Mouse (Mus musculus): ENCODE data around the gene Borcs5. TPM values are rescaled to one million over a fixed set of nuclear protein-coding genes. Genes with fewer than 3 reads are reported as not detected.

Gene Borcs5
- total RNA-seq, 2 experiments from 2014 or later, result 11.3 to 14.4 TPM

DNA sequence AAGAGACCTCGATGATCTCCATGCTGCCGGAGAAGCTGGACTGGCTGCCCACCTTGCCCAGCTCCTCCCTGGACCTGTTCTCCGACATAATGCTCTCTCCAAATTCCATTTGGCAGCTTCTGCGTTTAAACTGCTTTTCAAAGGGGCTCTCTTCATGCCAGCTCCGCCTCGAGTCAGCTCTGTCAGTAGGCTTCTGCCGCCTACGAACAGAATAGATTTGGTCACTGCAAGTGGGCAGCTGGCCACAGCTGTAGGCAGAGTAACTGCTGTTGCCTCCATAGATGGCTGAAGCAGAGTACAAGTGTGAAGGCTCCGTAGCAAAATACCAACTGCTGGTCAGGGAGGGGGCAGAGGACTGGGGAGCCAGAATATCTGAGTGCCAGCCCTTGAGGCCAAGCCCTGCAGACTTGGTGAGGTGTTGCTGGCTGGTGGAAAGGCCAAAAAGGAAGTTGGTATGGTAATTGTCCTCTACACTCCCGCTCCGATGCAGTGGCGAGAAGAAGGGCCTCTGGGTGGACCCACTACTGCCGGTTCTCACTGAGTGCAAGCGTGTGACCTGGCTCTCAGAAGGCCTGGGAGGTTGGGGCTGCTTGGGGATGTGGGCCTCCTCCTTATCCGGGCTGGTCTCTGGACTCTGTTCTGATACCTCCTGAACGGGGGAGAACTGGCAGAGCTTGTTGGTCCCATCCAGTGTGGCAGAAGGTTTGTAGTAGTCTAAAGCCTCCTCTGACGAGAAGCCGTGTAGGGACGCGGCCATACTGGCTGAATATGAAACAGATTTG, 78.8 kb downstream of the Borcs5 start:
- no peak for DNase-seq

DNA sequence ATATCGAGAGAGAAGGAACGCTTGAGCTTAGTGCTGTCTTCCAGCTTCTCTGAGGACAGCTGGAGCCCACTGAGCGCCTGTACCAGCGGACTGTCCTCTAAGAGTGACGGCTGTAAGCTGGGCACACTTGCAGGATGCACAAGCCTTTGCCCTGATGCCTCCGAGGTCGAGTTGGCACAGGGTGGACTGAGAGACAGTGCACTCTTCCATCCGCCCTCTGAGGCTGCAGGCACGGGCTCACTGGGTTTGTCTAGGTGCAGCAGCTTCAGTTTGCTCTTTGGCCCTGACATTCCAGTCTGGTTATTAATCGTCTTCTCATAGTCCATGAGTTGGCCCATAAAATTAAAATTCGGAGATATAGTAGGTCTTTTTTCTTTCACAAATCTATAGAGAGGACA, 79.4 kb downstream of the Borcs5 start:
- DNase-seq, result no peak

DNA sequence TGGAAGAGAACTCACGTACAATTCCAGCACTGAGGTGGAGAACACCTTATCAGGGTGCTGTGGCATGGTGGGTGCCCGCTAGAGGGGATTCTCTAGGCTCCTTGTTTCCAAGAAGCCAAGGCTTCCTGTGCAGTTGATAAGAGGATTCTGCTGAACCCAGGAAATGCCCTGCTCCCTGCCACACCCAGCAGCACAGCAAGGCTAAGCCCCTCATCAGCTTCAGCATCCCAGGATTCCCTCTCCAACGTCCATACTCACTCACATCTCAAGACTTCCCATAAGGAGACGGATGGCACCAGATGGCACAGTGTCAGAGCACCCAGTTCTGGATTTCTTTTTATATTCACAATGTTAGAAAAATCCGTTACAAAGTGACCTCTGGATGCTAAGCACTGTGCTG, 79.8 kb downstream of the Borcs5 start:
- DNase-seq, result no peak

DNA sequence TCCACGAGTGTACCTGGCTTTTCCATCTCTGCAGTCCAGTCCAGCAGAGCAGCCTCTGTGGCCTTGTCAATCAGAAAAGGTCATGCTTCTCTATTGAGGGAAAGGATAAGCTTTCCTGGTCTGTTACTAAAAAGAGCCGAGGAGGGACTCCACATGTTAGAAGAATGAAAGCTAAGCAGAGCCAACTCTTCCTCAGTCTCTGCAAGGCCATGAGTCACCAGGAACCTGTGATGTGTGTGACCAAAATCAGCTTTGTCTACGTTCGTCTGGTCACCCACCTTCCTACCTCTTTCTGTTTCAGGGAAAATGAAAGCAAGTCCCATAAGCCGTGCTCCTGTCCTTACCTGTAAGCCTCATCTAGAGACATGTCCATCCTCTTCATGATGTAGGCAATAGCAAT, 80.8 kb downstream of the Borcs5 start:
- no peak for DNase-seq

DNA sequence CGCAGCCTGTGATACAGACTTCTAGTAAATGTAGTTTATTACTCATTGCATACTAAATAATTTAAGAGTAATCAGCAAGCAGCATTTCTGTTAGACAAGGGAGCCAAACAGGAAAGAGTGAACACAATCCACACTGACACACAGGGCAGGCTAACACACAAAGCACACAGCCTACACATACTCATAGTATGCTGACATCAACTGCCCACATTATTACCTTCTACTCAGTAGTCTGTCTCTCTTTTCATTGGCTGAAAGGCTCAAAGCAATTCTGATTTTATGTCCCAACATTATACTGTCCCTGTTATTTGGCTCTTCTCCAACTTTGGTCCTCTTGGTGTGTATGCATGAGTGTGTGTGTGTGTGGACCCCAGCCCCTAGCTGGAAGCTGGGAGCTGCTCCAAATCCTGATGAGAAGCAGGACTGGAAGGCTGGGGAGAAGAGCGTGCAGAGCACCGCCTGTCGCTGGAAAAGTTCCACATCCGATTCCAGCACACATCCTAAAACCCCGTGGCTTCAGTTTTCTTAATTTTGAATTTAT, 82.5 kb downstream of the Borcs5 start:
- no peak for DNase-seq

DNA sequence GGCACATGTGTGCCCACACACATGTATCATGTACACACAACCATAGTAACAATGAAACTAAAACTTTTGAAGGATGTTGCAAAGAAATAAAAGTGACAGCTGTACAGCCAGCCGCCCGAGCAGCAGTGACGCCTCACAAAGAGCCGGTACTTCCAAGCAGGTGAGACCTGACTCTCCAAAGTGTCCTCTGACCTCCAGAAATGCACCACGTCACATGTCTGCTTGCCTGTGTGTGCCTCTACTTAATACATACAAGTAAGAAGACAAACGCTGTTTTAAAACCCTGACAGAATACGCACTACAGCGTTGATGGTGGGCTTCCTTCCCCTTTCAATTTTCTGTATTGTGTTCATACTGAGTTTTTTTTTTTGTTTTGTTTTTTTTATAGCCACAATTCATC, 83.6 kb downstream of the Borcs5 start:
- DNase-seq, result no peak

DNA sequence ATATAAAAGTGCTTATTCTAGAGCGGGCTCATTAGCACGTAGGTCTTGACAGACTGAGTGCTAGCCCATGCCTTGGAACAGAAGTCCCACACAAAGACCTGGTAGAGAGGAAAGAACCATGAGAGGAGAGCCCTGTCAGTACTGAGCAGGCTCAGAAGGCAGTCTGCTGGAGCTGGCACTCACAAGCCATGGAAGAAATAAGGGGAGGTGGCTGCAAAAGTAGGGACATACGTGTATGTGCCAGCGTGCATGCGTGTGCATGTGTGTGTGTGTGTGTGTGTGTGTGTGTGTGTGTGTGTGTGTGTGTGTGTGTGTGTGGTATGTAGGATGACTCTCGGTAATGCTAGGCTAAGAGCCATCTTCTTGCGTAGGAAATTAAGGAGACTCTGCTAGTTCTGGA, 84.0 kb downstream of the Borcs5 start:
- no peak for DNase-seq

DNA sequence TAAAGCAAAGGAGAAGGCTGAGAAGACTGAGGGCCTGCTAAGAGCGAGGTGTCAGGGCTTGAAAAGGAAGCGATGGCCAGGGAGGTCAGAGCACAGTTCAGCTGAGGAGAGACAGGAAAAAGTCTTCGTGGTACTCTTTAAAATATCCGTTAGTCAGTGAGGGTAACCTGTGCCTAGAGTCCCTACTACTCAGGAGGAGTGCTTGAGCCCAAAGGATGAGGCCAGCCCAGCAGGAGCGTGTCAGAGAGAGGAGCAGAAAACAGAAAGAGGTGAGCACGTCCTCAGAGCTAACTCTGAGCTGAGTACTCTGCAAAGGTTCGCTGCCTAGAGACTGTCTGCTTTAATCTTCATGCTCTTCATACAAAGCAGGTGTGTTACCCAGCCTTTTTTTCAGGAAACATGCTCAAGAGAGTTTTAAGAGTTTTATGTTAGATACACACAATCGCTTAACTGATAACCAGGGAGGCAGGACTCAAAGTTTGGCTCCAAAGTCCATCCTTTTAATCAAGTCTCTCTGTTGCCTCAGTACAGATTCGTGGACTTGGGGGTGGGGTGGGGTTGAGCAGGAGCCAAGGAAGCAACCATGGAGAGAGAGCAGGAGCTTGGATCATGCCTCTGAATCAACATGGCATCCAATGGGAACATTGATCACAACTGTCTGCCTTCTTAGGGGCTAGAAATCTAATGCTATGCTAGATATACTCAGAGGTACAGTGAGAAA, 84.7 kb downstream of the Borcs5 start:
- DNase-seq, result no peak

DNA sequence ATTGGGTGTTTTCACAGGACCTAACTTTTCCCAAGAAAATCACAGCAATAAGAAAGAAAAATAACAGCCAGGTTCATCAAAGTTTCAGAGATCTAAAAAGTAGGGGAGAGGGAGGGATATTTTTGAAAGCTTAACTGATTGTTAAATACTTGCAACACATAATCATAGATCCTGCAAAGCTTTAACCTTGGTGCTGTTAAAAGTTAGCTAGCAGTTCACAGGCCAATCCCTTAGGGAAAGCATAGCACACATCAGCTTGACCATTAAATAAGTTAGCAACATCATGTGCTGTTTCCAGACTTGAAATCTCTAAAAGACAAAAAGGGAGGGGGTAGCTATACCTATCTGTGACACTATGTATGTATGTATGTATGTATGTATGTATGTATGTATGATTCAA, 86.1 kb downstream of the Borcs5 start:
- no peak for DNase-seq

DNA sequence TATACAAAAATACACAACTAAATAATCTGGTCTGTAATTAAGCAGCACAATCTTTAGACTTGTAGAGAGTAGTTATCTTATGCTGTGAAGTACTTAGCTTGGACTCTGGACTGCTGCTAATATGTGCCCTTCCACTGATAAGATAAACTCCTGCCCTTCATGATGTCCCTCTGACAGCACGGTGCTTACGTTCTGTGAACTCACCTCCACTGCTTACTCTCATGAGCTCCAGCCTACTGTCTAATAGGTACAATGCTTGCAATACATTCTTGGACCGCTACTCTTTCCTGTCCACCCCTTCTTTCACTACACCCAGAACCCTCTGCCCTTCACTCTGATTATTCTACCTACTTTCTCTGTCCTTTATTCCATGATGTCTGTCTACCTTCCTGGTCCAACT, 91.7 kb downstream of the Borcs5 start:
- no peak for DNase-seq

DNA sequence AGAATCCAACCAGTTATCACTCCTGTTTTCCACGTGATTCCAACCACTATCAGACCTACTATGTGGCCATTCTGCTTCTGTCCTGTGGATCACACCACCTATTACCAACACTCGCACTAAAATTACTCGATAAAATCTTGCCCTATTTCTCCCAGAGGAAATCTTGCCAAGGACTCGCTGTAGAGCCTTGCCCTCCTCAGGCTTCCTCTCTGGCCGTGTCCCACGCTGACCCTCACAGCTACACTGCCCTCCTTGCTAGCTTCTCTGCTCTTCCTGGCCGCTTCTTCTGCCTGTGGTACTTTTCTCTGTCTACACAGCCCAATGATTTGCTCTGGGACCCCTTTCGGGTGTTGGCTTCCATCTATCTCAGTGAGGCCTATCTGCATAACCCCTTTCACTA, 93.5 kb downstream of the Borcs5 start:
- DNase-seq, result no peak

DNA sequence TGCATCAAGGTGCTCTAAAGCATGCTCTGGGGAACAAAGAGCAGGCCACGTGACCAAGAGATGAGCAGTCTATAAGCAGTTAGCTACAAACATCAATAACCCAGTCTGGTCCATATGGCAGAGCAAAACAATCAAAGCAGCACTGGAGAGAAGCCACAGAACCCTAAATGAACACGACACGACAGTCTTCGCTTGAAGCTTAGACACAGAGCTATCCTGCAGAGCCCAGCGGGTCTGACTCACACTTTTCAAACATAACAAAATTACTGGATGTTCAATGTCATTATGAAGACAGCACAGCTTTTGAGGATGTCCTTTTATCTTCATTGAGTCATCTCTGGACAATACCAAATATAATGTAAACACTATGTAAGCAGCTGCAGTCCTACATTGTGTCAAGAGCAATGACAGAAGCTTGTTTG, 94.5 kb downstream of the Borcs5 start:
- DNase-seq, result no peak

DNA sequence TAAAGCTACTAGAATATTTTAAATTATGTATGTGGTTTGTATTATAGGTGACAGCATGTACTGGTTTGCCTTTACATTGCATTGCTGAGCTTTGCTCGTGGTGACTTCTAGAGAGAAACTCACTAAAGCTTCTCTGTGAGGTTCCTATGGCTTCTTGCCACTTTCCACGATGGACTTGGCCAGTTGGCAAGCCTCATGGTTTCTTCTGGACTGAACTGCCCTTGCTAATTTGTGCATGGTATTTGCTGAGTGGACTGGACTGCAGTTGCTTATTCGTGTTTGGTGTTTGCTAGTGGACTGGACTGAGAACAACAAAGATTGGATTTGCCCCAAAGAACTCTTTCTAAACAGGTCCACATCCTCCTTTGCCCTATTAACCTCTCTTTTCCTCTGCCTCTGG, 97.5 kb downstream of the Borcs5 start:
- no peak for DNase-seq

DNA sequence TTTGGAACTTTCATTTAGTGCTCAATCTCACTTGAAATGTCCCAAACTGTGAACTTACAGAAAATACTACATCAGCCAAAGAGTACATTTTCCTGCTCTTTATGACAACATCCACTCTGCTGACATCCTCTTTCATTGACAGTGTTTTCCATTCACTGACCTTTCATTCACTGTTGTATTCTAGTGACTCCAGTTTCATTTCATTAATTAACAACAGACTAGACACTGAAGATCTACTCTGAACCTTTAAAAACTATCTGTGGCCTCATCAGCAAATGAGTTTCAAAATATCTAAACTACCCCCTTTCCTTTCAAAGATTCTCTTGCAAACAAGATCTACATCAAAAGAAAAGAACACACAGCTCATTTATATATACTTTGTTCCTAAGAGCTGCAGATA, 104.3 kb downstream of the Borcs5 start:
- no peak for DNase-seq

DNA sequence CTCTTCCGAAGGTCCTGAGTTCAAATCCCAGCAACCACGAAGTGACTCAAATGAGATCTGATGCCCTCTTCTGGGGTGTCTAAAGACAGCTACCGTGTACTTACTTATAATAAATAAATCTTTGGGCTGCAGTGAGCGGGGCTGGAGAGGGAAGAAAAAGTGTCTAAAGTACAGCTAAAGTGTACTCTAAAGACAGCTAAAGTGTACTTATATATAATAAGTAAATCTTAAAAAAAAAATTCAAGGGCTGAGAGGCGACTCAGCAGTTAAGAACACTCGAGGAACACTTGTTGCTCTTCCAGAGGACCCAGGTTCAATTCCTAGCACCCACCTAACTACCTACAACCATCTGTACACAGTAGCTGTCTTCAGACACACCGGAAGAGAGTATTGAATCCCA, 106.6 kb downstream of the Borcs5 start:
- no peak for DNase-seq

DNA sequence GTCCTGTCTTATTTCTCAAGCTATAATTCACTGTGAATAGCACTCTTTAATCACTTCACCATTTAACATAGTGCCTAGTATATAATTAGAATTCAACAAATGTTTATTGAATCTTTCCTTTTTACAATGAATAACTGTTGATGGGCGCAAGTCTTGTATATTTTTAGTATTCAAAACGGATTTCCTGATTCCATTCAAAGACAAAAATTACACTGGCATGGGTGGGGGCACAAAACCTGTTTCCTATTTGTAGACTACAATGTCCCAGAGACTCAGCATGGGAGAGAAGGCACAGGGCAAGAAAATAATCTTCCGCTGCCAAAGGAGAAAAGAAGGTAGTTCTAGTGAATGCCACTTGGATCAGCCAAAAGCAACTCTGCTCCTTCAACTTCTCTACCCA, 108.8 kb downstream of the Borcs5 start:
- DNase-seq, result no peak

DNA sequence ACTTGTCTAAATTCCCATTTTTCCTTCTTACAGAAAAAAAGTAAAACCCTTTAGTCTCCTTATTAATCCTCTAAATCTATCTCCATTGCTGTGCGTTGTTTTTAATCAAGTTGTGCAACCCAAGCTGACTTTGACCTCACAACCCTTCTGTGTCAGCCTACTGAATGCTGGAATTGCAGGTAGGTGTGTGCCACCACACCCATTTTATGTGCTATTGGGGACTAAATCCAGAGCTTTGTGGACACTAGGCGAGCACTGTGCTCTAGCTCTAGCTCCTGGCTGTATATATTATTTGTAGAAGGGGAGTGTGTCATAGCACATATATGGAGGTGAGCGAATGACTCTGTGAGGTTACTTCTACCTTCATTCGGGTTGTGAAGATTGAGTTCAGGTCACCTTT, 111.8 kb downstream of the Borcs5 start:
- no peak for DNase-seq

DNA sequence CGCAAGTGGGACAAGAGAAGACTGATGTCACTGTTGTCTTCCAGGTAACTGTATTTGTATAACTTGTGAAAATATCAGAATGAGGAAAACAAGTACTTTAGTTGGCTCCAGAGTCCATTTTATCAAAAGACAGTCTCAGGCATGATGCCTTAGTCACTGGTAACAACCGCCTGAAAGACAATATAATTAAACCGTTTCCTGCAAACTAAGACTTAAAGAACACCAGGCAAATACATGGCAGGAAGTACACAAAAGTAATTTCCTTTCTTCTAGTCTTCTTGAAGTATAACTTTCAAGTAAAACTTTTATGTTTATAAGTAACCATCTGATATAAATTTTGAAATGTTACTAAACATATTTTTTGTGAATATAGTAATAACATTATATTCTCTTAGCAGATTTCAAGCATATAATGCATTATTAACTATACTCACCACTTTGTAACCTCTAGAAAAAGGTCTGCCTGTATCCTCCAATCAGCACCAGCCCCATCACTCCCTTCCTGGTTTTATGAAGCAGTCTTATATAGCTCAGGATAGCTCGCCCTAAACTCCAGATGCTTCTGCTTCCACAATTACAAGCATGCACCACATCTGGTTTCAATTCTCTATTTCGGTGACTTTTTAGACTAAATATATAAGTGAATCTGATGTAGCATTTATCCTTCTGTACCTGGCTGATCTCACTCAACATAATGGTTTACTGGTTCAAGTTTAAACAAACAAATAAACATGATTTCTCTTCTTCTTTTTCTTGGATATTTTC, 112.8 kb downstream of the Borcs5 start:
- DNase-seq, result no peak

DNA sequence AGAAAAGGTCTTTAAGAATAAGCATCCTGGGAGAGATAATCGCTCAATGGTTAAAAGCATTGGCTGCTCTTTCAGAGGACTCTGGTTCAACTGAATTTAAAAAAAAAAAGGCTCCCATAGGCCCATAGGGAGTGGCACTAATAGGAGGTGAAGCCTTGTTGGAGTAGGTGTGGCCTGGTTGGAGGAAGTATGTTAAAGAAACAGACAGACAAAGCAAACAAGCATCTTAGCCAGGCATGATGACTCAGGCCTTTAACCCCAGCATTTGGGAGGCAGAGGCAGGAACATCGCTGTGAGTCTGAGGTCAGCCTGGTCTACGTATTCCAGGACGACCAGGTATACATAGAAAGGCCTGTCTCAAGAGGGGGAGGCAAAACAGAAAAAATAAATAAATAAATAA, 114.1 kb downstream of the Borcs5 start:
- no peak for DNase-seq

DNA sequence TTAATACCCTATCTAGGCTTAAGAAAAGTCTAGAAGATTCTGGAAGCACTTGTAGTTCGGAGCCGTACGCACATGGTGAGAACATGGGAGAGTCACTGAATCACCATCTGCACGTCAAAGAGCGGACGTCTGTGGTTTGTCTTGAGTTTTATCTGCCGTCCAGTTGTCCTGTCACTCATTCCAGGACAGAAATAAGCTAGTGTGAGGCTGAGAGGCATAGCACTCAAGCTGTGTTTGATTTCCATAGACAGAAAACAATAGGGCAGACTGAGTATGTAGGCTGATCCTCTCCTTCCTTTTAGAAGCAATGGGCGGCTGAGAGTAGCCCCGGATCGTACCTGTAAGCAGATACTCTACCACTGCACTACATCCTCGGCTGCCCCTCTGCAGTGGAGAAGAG, 114.5 kb downstream of the Borcs5 start:
- DNase-seq, result no peak

DNA sequence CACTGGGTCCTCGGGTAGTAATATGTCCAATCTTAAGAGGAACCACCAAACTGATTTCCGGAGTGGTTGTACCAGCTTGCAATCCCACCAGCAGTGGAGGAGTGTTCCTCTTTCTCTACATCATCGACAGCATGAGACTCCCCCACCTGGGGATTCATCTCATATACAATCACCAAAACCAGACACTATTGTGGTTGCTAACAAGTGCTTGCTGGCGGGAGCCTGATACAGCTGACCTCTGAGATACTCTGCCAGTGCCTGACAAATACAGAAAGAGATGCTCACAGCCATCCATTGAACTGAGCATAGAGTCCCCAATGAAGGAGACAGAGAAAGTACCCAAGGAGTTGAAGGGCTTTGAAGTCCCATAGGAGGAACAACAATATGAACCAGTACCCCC, 116.7 kb downstream of the Borcs5 start:
- no peak for DNase-seq
